Mouse (Mus musculus) heart, adult 9 months (tissue): Measurements from ENCODE around the gene Pcgf6.

Experiments
- DNase-seq, 2 experiments: peaks; one replicate each; pipeline ENCODE4 v3.0.0; 2022; ENCODE audit warnings: low spot score in 2 of 2

Gene Pcgf6

GRCm38 (mm10) chr19:47050271-47051032 lies at the start of gene Pcgf6:
TSS of gene Pcgf6 (minus strand) at chr19:47050906.
- peak; percentile 56 to 63 for DNase-seq

GRCm38 (mm10) chr19:47090550-47091156 lies 39.9 kb upstream of the Pcgf6 start, which contains the start of the genes Usmg5 and Pdcd11:
TSS of gene Usmg5 (minus strand) at chr19:47090647.
TSS of gene Pdcd11 (plus strand) at chr19:47090768.
- DNase-seq = peak; percentile 96

- DNase-seq = no peak
Measured at GRCm38 (mm10) chr19:47089718-47090525, 39.2 kb upstream of the Pcgf6 start.

GRCm38 (mm10) chr19:47088226-47088625 lies 37.5 kb upstream of the Pcgf6 start:
- DNase-seq = peak; percentile 11 to 15

- DNase-seq = peak; percentile 82 to 84
Measured at GRCm38 (mm10) chr19:47067924-47068611, 17.4 kb upstream of the Pcgf6 start.

- peak; percentile 94 to 97 for DNase-seq
Measured at GRCm38 (mm10) chr19:47067096-47067882, 16.6 kb upstream of the Pcgf6 start, which contains the start of gene Taf5. TSS of gene Taf5 (plus strand) at chr19:47067746.

GRCm38 (mm10) chr19:47065860-47066259 lies 15.2 kb upstream of the Pcgf6 start:
- DNase-seq = no peak

GRCm38 (mm10) chr19:47057684-47058083 lies 7.0 kb upstream of the Pcgf6 start:
- DNase-seq = no peak

GRCm38 (mm10) chr19:47053471-47053870 lies 2.8 kb upstream of the Pcgf6 start:
- DNase-seq = no peak

- no peak for DNase-seq
Measured at GRCm38 (mm10) chr19:47052927-47053326, 2.2 kb upstream of the Pcgf6 start.

GRCm38 (mm10) chr19:47049840-47050239 lies 866 bp downstream of the Pcgf6 start:
- DNase-seq = no peak

- DNase-seq = no peak
Measured at GRCm38 (mm10) chr19:47049061-47049460, 1.6 kb downstream of the Pcgf6 start.

- no peak for DNase-seq
Measured at GRCm38 (mm10) chr19:47047236-47047833, 3.4 kb downstream of the Pcgf6 start.

GRCm38 (mm10) chr19:47046343-47046742 lies 4.4 kb downstream of the Pcgf6 start:
- DNase-seq = no peak

GRCm38 (mm10) chr19:47043608-47044007 lies 7.1 kb downstream of the Pcgf6 start:
- no peak for DNase-seq

- DNase-seq = peak in 1 of 2 experiments; percentile 9
Measured at GRCm38 (mm10) chr19:47040720-47041473, 9.8 kb downstream of the Pcgf6 start.

GRCm38 (mm10) chr19:47036596-47036995 lies 14.1 kb downstream of the Pcgf6 start:
- no peak for DNase-seq

GRCm38 (mm10) chr19:47034916-47035315 lies 15.8 kb downstream of the Pcgf6 start:
- no peak for DNase-seq

- no peak for DNase-seq
Measured at GRCm38 (mm10) chr19:47031770-47032169, 18.9 kb downstream of the Pcgf6 start.

- no peak for DNase-seq
Measured at GRCm38 (mm10) chr19:47029796-47030195, 20.9 kb downstream of the Pcgf6 start.
